Mouse (Mus musculus): ENCODE measurements around the gene Gm49396. TPM values are rescaled to one million over a fixed set of nuclear protein-coding genes. Genes with fewer than 3 reads are reported as not detected.
A peak's percentile ranks its signal among the peaks of the same experiment; 100 is the strongest.

Gm49396 gene
- polyA plus RNA-seq, 1 experiment, result 7.9 TPM

DNA sequence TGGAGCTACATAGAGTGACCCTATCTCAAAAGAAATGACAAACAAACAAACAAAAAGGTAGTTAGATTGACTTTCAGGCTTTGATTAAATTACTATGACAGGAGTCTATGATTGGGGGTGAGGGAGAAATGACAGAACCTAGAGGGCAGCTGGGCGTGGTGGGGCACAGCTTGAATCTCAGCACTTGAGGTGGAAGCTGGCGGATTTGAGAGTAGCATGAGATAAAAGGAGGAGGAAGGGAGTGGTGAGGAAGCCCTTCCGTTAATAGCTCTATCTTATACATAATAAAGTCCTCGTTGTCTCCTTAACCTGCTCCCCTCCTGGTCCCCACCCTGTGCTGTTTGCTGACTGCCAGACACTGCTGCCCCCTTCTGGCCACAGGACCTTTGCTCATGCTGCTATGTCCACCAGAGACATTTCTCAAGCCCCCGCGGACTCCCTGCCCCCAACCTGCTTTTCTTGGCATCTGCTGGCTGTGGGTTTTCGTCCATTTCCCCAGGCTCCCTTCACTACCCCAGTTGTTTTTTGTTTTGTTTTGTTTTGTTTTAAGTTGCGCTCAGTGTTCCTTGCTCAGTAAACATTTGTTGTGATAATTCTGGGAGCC is 44.7 kb downstream of the Gm49396 start:
- Histone ChIP-seq H3K4me1 (ENCODE audit: control insufficient read depth, insufficient read depth, low read length) (no peaks in the 10 kb centered on the region), H3K27ac (ENCODE audit: insufficient read depth, low read depth, low read length) (no peak overlapping the region), H3K4me3 (ENCODE audit: insufficient read depth, low read length) (no peak overlapping the region)
- peak; percentile 77 for TF ChIP-seq CTCF (IDR thresholded peaks at IDR 0.05; ENCODE audit: low read depth, low read length)
- TF ChIP-seq POLR2A (IDR thresholded peaks at IDR 0.05; ENCODE audit: borderline replicate concordance, low read depth, low read length), result no peak

DNA sequence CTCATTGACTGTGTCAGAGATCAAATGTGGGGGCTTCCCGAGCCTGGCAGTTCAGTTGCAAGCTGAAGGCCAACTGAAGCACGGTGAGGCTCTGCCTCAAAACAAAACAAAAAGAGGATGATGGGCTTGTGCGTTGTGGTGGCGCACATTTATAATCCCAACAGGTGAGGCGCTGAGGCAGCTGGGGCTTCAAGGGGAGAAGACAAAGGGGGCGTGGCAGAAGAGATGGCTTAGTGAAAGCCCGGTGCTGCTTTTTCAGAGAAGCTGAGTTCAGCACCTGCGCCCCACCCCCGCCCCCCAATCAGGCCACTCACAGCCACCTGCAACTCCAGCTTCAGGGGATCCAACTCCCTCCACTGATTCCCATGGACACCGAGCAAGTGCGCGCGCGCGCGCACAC is 45.3 kb downstream of the Gm49396 start:
- no peaks in the 10 kb centered on the region for H3K4me1 ChIP-seq (ENCODE audit: control insufficient read depth, insufficient read depth, low read length)
- no peak for TF ChIP-seq CTCF (IDR thresholded peaks at IDR 0.05; ENCODE audit: low read depth, low read length)
- no peak for TF ChIP-seq POLR2A (IDR thresholded peaks at IDR 0.05; ENCODE audit: borderline replicate concordance, low read depth, low read length)
- H3K4me3 ChIP-seq (ENCODE audit: insufficient read depth, low read length), result no peak overlapping the region
- H3K27ac ChIP-seq (ENCODE audit: insufficient read depth, low read depth, low read length), result no peak overlapping the region

DNA sequence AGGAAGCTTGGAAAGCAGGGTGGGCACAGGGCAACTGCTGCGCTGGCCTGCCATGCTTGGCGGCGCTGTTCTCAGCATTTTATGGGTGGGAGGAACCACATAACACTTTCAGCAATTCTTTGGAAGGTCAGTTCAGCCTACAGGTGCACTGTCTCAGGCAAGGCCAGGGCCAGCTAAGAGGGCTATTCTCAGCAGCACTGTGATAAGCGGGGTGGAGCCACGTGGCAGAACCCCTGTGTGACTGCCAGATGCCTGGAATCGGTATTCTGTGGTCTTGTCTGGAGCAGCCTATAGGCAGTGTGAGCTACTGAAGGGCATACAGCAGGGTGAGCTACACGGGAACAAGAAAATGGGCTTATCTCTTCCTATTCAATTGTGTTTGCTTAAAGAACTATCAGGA is 46.9 kb downstream of the Gm49396 start:
- Histone ChIP-seq H3K4me3 (ENCODE audit: insufficient read depth, low read length) (no peak overlapping the region), H3K4me1 (ENCODE audit: control insufficient read depth, insufficient read depth, low read length) (no peaks in the 10 kb centered on the region), H3K27ac (ENCODE audit: insufficient read depth, low read depth, low read length) (no peak overlapping the region)
- TF ChIP-seq POLR2A (IDR thresholded peaks at IDR 0.05; ENCODE audit: borderline replicate concordance, low read depth, low read length) (no peak), CTCF (IDR thresholded peaks at IDR 0.05; ENCODE audit: low read depth, low read length) (no peak)

DNA sequence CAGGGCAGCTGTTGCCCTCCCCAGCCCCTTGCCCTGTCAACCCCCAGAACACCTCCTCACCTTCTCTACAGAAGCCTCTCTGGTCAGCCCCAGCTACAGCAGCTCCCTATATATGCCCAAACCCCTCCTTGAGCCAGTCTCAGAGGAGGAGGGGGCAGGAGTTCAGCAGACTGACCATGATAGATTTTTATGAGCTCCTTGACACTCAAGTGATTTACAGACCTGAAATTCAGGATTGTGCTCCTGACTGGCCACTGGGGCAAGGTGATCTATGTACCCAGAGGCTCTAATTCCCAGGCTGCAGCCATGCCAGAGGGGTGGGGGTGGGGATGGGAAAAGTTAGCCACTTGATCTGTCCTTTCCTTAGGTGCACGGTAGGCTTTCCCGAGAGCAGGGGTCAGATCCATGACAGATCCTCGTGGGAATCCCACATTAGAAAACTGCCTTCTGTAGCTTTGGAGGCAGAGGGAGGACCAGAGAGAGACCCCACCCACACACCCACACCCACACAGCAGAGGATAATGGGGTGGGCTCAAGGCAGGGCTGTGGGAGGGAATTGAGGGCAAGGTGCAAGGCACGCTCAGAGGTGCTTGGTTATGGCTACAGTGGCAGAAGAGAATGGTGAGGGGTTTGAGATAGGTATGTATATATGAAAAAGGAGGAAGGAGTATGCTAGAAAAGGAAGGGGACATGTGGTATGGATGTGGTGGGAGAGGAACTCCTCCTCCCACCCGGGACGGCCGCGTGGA is 49.7 kb downstream of the Gm49396 start, which contains the start of gene Upk1a:
Gene Upk1a, minus strand, starts transcription at position 194 of the 749 bp plus-strand sequence.
- H3K4me3 ChIP-seq (ENCODE audit: insufficient read depth, low read length), result no peak within 1 kb of the TSS
- no peaks in the 10 kb centered on the region for H3K4me1 ChIP-seq (ENCODE audit: control insufficient read depth, insufficient read depth, low read length)
- TF ChIP-seq CTCF (IDR thresholded peaks at IDR 0.05; ENCODE audit: low read depth, low read length) (no peak), POLR2A (IDR thresholded peaks at IDR 0.05; ENCODE audit: borderline replicate concordance, low read depth, low read length) (no peak)
- H3K27ac ChIP-seq (ENCODE audit: insufficient read depth, low read depth, low read length), result no peak within 1 kb of the TSS

DNA sequence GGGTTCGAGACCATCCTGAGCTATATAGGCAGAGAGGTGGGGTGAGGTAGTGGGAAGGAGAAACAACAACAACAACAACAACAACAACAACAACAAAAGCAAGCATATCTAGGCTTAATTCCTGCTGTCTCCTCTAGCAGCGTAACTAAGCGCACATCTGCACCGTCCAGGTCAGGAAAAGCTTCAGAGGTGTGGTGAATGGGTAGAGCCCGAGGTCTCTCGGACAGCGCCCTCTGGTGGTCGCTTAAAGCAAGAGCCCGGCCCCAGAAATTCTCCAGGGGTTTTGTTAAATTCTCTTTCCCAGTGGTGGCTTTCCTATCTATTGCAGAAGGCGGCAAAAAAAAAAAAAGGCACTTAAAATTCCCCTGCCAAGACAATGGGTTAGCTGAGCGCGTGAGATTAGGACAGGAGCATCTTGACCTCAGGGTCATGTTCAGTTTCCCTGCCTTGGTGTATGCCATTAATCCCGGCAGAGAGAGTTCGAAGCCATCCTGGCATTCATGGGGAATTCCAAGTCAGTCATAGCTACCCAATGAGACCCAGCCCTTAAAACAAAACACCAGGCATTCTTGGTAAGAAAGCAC is 50.5 kb downstream of the Gm49396 start:
- H3K4me1 ChIP-seq (ENCODE audit: control insufficient read depth, insufficient read depth, low read length), result no peaks in the 10 kb centered on the region
- TF ChIP-seq CTCF (IDR thresholded peaks at IDR 0.05; ENCODE audit: low read depth, low read length) (peak; percentile 94), POLR2A (IDR thresholded peaks at IDR 0.05; ENCODE audit: borderline replicate concordance, low read depth, low read length) (no peak)
- no peak overlapping the region for H3K27ac ChIP-seq (ENCODE audit: insufficient read depth, low read depth, low read length)
- H3K4me3 ChIP-seq (ENCODE audit: insufficient read depth, low read length), result no peak overlapping the region

DNA sequence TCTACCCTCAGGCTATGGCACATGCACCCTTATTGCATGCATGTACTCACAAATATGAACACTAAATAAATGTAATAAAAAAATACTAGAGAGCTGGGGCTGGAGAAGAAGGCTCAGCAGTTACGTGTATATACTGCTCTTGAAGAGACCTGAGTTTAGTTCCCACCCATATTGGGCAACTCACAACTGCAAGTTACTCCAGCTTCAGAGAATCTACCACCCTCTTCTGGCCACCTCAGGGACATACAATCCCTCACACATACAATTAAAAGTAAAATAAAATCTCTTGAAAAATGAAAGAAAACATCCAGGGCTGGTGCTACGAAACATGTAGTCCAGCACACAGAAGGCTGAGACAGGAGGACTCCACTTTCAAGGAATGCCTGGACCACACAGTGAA is 51.3 kb downstream of the Gm49396 start:
- TF ChIP-seq POLR2A (IDR thresholded peaks at IDR 0.05; ENCODE audit: borderline replicate concordance, low read depth, low read length) (no peak), CTCF (IDR thresholded peaks at IDR 0.05; ENCODE audit: low read depth, low read length) (no peak)
- H3K27ac ChIP-seq (ENCODE audit: insufficient read depth, low read depth, low read length), result no peak overlapping the region
- H3K4me1 ChIP-seq (ENCODE audit: control insufficient read depth, insufficient read depth, low read length), result no peaks in the 10 kb centered on the region
- no peak overlapping the region for H3K4me3 ChIP-seq (ENCODE audit: insufficient read depth, low read length)

DNA sequence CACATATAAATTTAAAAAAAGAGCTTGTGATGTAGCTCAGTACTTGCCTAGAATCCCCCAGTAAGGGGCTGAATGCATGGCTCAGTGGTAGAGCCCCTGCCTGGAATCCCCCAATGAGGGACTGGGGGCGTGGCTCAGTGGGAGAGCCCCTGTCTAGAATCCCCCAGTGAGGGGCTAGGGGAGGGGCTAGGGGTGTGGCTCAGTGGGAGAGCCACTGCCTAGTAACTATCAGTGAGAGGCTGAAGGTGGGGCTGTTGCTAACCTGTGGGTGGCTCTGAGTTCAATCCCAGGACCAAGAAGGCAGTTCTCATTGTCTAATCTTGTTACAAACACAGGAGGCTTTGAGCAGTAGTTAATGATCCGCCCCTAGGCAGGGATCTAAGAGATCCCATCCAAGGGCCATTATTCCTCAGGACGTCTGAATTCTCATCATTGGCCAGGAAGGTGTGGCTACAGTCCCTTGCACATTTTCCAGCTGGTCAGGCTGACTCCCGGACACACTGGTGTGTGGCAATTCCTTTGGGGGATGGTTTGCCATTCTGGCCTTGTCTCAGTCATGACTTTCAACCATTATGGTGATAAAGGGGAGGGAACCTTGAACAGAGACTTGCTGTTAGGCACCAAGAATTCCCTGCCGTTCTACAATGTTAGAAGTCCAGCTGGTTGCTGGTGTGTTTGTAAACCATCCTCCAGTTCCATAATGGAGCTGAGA is 52.1 kb downstream of the Gm49396 start:
- TF ChIP-seq CTCF (IDR thresholded peaks at IDR 0.05; ENCODE audit: low read depth, low read length) (no peak), POLR2A (IDR thresholded peaks at IDR 0.05; ENCODE audit: borderline replicate concordance, low read depth, low read length) (no peak)
- H3K4me3 ChIP-seq (ENCODE audit: insufficient read depth, low read length), result no peak overlapping the region

More for the DNA sequence above, 52.1 kb downstream of the Gm49396 start:
- no peaks in the 10 kb centered on the region for H3K4me1 ChIP-seq (ENCODE audit: control insufficient read depth, insufficient read depth, low read length)
- H3K27ac ChIP-seq (ENCODE audit: insufficient read depth, low read depth, low read length), result no peak overlapping the region

Other genes with a start within 250 kb of the Gm49396 start
- 1.2 TPM in 1 of 2 replicates, not detected in the other for gene Syne4, start 248.5 kb upstream of the Gm49396 start, polyA plus RNA-seq (2012; ENCODE audit: insufficient read depth, insufficient read length, missing spikeins)
- gene E130208F15Rik, start 241.6 kb upstream of the Gm49396 start, polyA plus RNA-seq (2012; ENCODE audit: insufficient read depth, insufficient read length, missing spikeins), result not detected in 2 replicates
- gene Sdhaf1, start 239.4 kb upstream of the Gm49396 start, polyA plus RNA-seq (2012; ENCODE audit: insufficient read depth, insufficient read length, missing spikeins), result 4.5 and 4.6 TPM in 2 replicates
- gene Lrfn3, start 200.6 kb upstream of the Gm49396 start, polyA plus RNA-seq (2012; ENCODE audit: insufficient read depth, insufficient read length, missing spikeins), result not detected in 2 replicates
- gene Tyrobp, start 149.6 kb upstream of the Gm49396 start, polyA plus RNA-seq (2012; ENCODE audit: insufficient read depth, insufficient read length, missing spikeins), result 3,702 and 3,978 TPM in 2 replicates
- gene Hcst, start 143.5 kb upstream of the Gm49396 start, polyA plus RNA-seq (2012; ENCODE audit: insufficient read depth, insufficient read length, missing spikeins), result 53.0 and 56.7 TPM in 2 replicates
- gene Nfkbid, start 141.6 kb upstream of the Gm49396 start, polyA plus RNA-seq (2012; ENCODE audit: insufficient read depth, insufficient read length, missing spikeins), result 18.6 and 22.4 TPM in 2 replicates
- gene Aplp1, start 117.8 kb upstream of the Gm49396 start, polyA plus RNA-seq (2012; ENCODE audit: insufficient read depth, insufficient read length, missing spikeins), result 2.0 and 2.3 TPM in 2 replicates
- not detected in 2 replicates for gene Kirrel2, start 105.7 kb upstream of the Gm49396 start, polyA plus RNA-seq (2012; ENCODE audit: insufficient read depth, insufficient read length, missing spikeins)
- not detected in 2 replicates for gene Nphs1, start 105.0 kb upstream of the Gm49396 start, polyA plus RNA-seq (2012; ENCODE audit: insufficient read depth, insufficient read length, missing spikeins)
- gene Prodh2, start 69.7 kb upstream of the Gm49396 start, polyA plus RNA-seq (2012; ENCODE audit: insufficient read depth, insufficient read length, missing spikeins), result not detected in 2 replicates
- 8.4 and 9.5 TPM in 2 replicates for gene Arhgap33, start 28.3 kb upstream of the Gm49396 start, polyA plus RNA-seq (2012; ENCODE audit: insufficient read depth, insufficient read length, missing spikeins)
- 12.0 and 14.6 TPM in 2 replicates for gene Hspb6, start 11.2 kb upstream of the Gm49396 start, polyA plus RNA-seq (2012; ENCODE audit: insufficient read depth, insufficient read length, missing spikeins)
- gene Proser3, start 11.0 kb upstream of the Gm49396 start, polyA plus RNA-seq (2012; ENCODE audit: insufficient read depth, insufficient read length, missing spikeins), result 8.8 and 12.2 TPM in 2 replicates
- gene Lin37, start 3.5 kb upstream of the Gm49396 start, polyA plus RNA-seq (2012; ENCODE audit: insufficient read depth, insufficient read length, missing spikeins), result 29.6 and 44.3 TPM in 2 replicates
- 62.1 and 74.5 TPM in 2 replicates for gene U2af1l4, start within 50 bp of the Gm49396 start, polyA plus RNA-seq (2012; ENCODE audit: insufficient read depth, insufficient read length, missing spikeins)
- gene Psenen, start 283 bp downstream of the Gm49396 start, polyA plus RNA-seq (2012; ENCODE audit: insufficient read depth, insufficient read length, missing spikeins), result 204 and 236 TPM in 2 replicates
- 1.3 and 2.1 TPM in 2 replicates for gene Igflr1, start 2.1 kb downstream of the Gm49396 start, polyA plus RNA-seq (2012; ENCODE audit: insufficient read depth, insufficient read length, missing spikeins)
- 36.2 and 38.4 TPM in 2 replicates for gene Kmt2b, start 25.4 kb downstream of the Gm49396 start, polyA plus RNA-seq (2012; ENCODE audit: insufficient read depth, insufficient read length, missing spikeins)
- gene Zbtb32, start 35.6 kb downstream of the Gm49396 start, polyA plus RNA-seq (2012; ENCODE audit: insufficient read depth, insufficient read length, missing spikeins), result 0.45 TPM in 1 of 2 replicates, not detected in the other
- gene Upk1a, start 49.5 kb downstream of the Gm49396 start, polyA plus RNA-seq (2012; ENCODE audit: insufficient read depth, insufficient read length, missing spikeins), result not detected in 2 replicates
- gene Cox6b1, start 62.8 kb downstream of the Gm49396 start, polyA plus RNA-seq (2012; ENCODE audit: insufficient read depth, insufficient read length, missing spikeins), result 553 and 612 TPM in 2 replicates
- not detected in 2 replicates for gene Etv2, start 72.5 kb downstream of the Gm49396 start, polyA plus RNA-seq (2012; ENCODE audit: insufficient read depth, insufficient read length, missing spikeins)
- 59.6 and 69.7 TPM in 2 replicates for gene Rbm42, start 87.0 kb downstream of the Gm49396 start, polyA plus RNA-seq (2012; ENCODE audit: insufficient read depth, insufficient read length, missing spikeins)
- 16.8 and 18.7 TPM in 2 replicates for gene Haus5, start 101.7 kb downstream of the Gm49396 start, polyA plus RNA-seq (2012; ENCODE audit: insufficient read depth, insufficient read length, missing spikeins)
- gene Pmis2, start 108.3 kb downstream of the Gm49396 start, polyA plus RNA-seq (2012; ENCODE audit: insufficient read depth, insufficient read length, missing spikeins), result not detected in 2 replicates
- not detected in 2 replicates for gene 2200002J24Rik, start 135.6 kb downstream of the Gm49396 start, polyA plus RNA-seq (2012; ENCODE audit: insufficient read depth, insufficient read length, missing spikeins)
- not detected in 2 replicates for gene Atp4a, start 148.9 kb downstream of the Gm49396 start, polyA plus RNA-seq (2012; ENCODE audit: insufficient read depth, insufficient read length, missing spikeins)
- 74.6 and 80.3 TPM in 2 replicates for gene Tmem147, start 166.2 kb downstream of the Gm49396 start, polyA plus RNA-seq (2012; ENCODE audit: insufficient read depth, insufficient read length, missing spikeins)
- gene Gapdhs, start 180.3 kb downstream of the Gm49396 start, polyA plus RNA-seq (2012; ENCODE audit: insufficient read depth, insufficient read length, missing spikeins), result not detected in 2 replicates
- gene Sbsn, start 188.1 kb downstream of the Gm49396 start, polyA plus RNA-seq (2012; ENCODE audit: insufficient read depth, insufficient read length, missing spikeins), result 6.9 and 8.3 TPM in 2 replicates
- gene Dmkn, start 200.4 kb downstream of the Gm49396 start, polyA plus RNA-seq (2012; ENCODE audit: insufficient read depth, insufficient read length, missing spikeins), result 1.7 and 3.6 TPM in 2 replicates
- gene Krtdap, start 224.6 kb downstream of the Gm49396 start, polyA plus RNA-seq (2012; ENCODE audit: insufficient read depth, insufficient read length, missing spikeins), result not detected in 2 replicates